Mouse (Mus musculus) right cerebral cortex, postnatal 14 days (tissue): ENCODE results near the gene Gsk3b.
"Not testable (repeated sequence)": the region's sequence is repeated elsewhere in the genome, so short reads cannot be mapped to it uniquely, and the experiment has no call there.

Source experiments
- DNase-seq: peaks from one replicate; pipeline ENCODE4 v3.0.0; 2022

Gsk3b gene

GRCm38 (mm10) chr16:38105453-38105852, 16.7 kb downstream of the Gsk3b start:
- DNase-seq: no peak

GRCm38 (mm10) chr16:38106542-38106941, 17.7 kb downstream of the Gsk3b start:
- DNase-seq: no peak

- no peak for DNase-seq
Observed at GRCm38 (mm10) chr16:38110001-38110400, 21.2 kb downstream of the Gsk3b start.

GRCm38 (mm10) chr16:38110575-38110974, 21.8 kb downstream of the Gsk3b start:
- no peak for DNase-seq

GRCm38 (mm10) chr16:38114074-38114473, 25.3 kb downstream of the Gsk3b start:
- DNase-seq: no peak

- not testable (repeated sequence) for DNase-seq
Observed at GRCm38 (mm10) chr16:38117909-38118308, 29.1 kb downstream of the Gsk3b start.

GRCm38 (mm10) chr16:38118723-38119122, 29.9 kb downstream of the Gsk3b start:
- DNase-seq: no peak

- no peak for DNase-seq
Observed at GRCm38 (mm10) chr16:38119286-38119685, 30.5 kb downstream of the Gsk3b start.

- DNase-seq: no peak
Observed at GRCm38 (mm10) chr16:38129171-38129570, 40.4 kb downstream of the Gsk3b start.

GRCm38 (mm10) chr16:38131041-38131440, 42.2 kb downstream of the Gsk3b start:
- DNase-seq: no peak

GRCm38 (mm10) chr16:38131756-38132155, 43.0 kb downstream of the Gsk3b start:
- no peak for DNase-seq

- no peak for DNase-seq
Observed at GRCm38 (mm10) chr16:38132210-38132609, 43.4 kb downstream of the Gsk3b start.

- peak; percentile 30 for DNase-seq
Observed at GRCm38 (mm10) chr16:38137296-38137695, 48.5 kb downstream of the Gsk3b start.

- DNase-seq: no peak
Observed at GRCm38 (mm10) chr16:38144898-38145297, 56.1 kb downstream of the Gsk3b start.

GRCm38 (mm10) chr16:38150555-38150954, 61.8 kb downstream of the Gsk3b start:
- no peak for DNase-seq

- no peak for DNase-seq
Observed at GRCm38 (mm10) chr16:38157854-38158622, 69.2 kb downstream of the Gsk3b start.

GRCm38 (mm10) chr16:38162019-38162418, 73.2 kb downstream of the Gsk3b start:
- DNase-seq: no peak

- no peak for DNase-seq
Observed at GRCm38 (mm10) chr16:38164811-38165591, 76.2 kb downstream of the Gsk3b start.

GRCm38 (mm10) chr16:38168971-38169370, 80.2 kb downstream of the Gsk3b start:
- no peak for DNase-seq

- no peak for DNase-seq
Observed at GRCm38 (mm10) chr16:38179150-38179549, 90.3 kb downstream of the Gsk3b start.

- no peak for DNase-seq
Observed at GRCm38 (mm10) chr16:38181421-38181820, 92.6 kb downstream of the Gsk3b start.

GRCm38 (mm10) chr16:38184657-38185269, 96.0 kb downstream of the Gsk3b start:
- DNase-seq: no peak

GRCm38 (mm10) chr16:38189952-38190351, 101.2 kb downstream of the Gsk3b start:
- DNase-seq: no peak

GRCm38 (mm10) chr16:38190531-38190930, 101.7 kb downstream of the Gsk3b start:
- DNase-seq: no peak
